Mouse (Mus musculus): ENCODE measurements around the gene Magi2. TPM values are rescaled to one million over a fixed set of nuclear protein-coding genes. Genes with fewer than 3 reads are reported as not detected.

Gene Magi2
- polyA plus RNA-seq (2017; shearing (Covaris generic)), result 0.06 TPM

DNA sequence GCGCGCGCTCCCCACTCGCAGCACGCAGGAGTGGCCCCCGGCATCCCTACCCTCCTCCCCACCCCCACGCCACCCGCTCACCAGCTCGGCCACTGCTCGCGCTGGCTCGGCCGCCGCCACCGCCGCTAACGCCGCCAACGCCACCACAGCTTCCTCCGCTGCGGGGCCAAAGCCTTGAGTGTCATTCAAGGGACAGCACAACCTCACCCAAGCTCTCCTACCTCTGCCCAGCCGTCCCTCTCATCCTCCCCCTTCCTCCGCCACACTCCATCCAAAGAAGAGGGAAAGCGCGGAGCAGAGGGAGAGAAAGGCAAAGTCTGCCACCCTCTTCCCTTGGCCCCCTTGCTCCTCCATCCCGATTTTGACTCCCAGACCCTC, at the start of gene Magi2:
TSS of gene Magi2 (plus strand) at position 171 of the 378 bp plus-strand sequence.

Measured in activated CD4-positive, CD25-positive, alpha-beta regulatory T cell, adult 9 weeks (primary cell).